Mouse (Mus musculus) urinary bladder, postnatal 0 days (tissue): Measurements from ENCODE around the gene Gm2897. TPM values are rescaled to one million over a fixed set of nuclear protein-coding genes. Genes with fewer than 3 reads are reported as not detected.

Experiments used
- polyA plus RNA-seq: library from polyadenylated mRNA; unstranded; fragments of >200 nt; fragmentation: Nextera tagmentation; extraction: Ambion mirVana; gene quantifications from 2 replicates; pipeline ENCODE4 v1.2.1, GENCODE M21; 2015

Gm2897 gene
- polyA plus RNA-seq, result 3.1 and 3.2 TPM in 2 replicates

GRCm38 (mm10) chr14:3048727-3049512 is at the start of gene Gm2897:
Gene Gm2897, plus strand, starts transcription at chr14:3049285.

GRCm38 (mm10) chr14:3029702-3030101 is 19.4 kb upstream of the Gm2897 start, which contains the start of gene Gm2888:
Gene Gm2888, plus strand, starts transcription at chr14:3030002.

Other genes starting within 250 kb of the Gm2897 start
- not detected in 2 replicates for gene Gm2888, start 19.3 kb upstream of the Gm2897 start, polyA plus RNA-seq
- gene Gm10340, start 84.7 kb downstream of the Gm2897 start, polyA plus RNA-seq, result not detected in 2 replicates
- not detected in 2 replicates for gene Gm5795, start 139.0 kb downstream of the Gm2897 start, polyA plus RNA-seq
- gene D830030K20Rik, start 159.2 kb downstream of the Gm2897 start, polyA plus RNA-seq, result 8.7 and 12.1 TPM in 2 replicates